Mouse (Mus musculus) myocyte (in vitro differentiated cells): ENCODE results near the gene Atf7.

Experiments used
- CEBPB ChIP-seq: IDR thresholded peaks from 2 replicates; pipeline ENCODE4 v1.6.1; 2011; ENCODE audit warnings: mild to moderate bottlenecking, moderate library complexity; ENCODE audit not compliant: poor library complexity, insufficient read depth, severe bottlenecking
- E2F4 ChIP-seq: IDR thresholded peaks from one replicate; pipeline ENCODE4 v1.6.1; 2011; ENCODE audit warnings: mild to moderate bottlenecking, control low read depth, moderate library complexity; ENCODE audit not compliant: insufficient read depth
- MAX ChIP-seq: IDR thresholded peaks from one replicate; pipeline ENCODE4 v1.6.1; 2011; ENCODE audit warnings: low read depth, mild to moderate bottlenecking, control low read depth
- MYOD1 ChIP-seq, 3 experiments: IDR thresholded peaks; one replicate each; pipeline ENCODE4 v1.6.1; 2011; ENCODE audit warnings: control low read depth in 2 of 3, low read depth in 2 of 3, mild to moderate bottlenecking in 2 of 3, moderate library complexity in 1 of 3; ENCODE audit not compliant: insufficient read length in 2 of 3, control insufficient read depth in 1 of 3
- MYOG ChIP-seq, 3 experiments: IDR thresholded peaks; one replicate each; pipeline ENCODE4 v1.6.1; 2011; ENCODE audit warnings: control low read depth in 2 of 3, low read depth in 2 of 3, mild to moderate bottlenecking in 2 of 3; ENCODE audit not compliant: insufficient read length in 2 of 3, control insufficient read depth in 1 of 3, insufficient read depth in 1 of 3
- POLR2A ChIP-seq: IDR thresholded peaks from one replicate; pipeline ENCODE4 v1.6.1; 2011; ENCODE audit warnings: low read depth, mild to moderate bottlenecking, control low read depth, moderate library complexity; ENCODE audit not compliant: insufficient read length
- POLR2AphosphoS2 ChIP-seq: IDR thresholded peaks from one replicate; pipeline ENCODE4 v1.6.1; 2011; ENCODE audit warnings: low read depth, control low read depth; ENCODE audit not compliant: insufficient read length
- REST ChIP-seq: IDR thresholded peaks from one replicate; pipeline ENCODE4 v1.6.1; 2011; ENCODE audit warnings: mild to moderate bottlenecking, control low read depth, moderate library complexity; ENCODE audit not compliant: insufficient read depth, insufficient read length
- TCF12 ChIP-seq: IDR thresholded peaks from one replicate; pipeline ENCODE4 v1.6.1; 2011; ENCODE audit warnings: mild to moderate bottlenecking, control low read depth; ENCODE audit not compliant: poor library complexity, insufficient read depth, severe bottlenecking
- USF1 ChIP-seq: IDR thresholded peaks from one replicate; pipeline ENCODE4 v1.6.1; 2011; ENCODE audit warnings: low read depth, mild to moderate bottlenecking, control low read depth, moderate library complexity

DNA sequence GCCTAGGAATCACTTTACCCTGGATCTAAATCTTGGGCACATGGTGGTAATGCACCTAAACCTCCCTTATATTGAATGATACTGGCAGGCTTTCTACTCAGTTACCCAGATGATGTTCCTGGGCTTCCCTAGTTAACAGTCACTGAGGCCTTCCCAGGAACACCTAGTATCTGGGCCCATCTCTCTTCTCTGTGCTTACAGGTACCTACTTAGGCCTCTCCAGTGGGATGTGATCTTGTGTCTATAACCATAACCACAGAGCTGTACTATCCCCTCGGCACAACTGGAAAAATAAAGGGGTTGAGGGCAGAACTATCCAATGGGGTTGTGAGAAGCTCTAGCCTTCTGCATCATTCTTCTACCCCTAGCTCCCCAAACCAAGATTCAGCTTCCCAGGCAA is 118.4 kb downstream of the Atf7 start:
- no peak for TF ChIP-seq E2F4
- TF ChIP-seq CEBPB: no peak
- no peak for TF ChIP-seq TCF12
- TF ChIP-seq POLR2A: no peak
- no peak for TF ChIP-seq MYOG (IDR thresholded peaks at IDR 0.05; ENCODE audit: control insufficient read depth in 1 of 3, insufficient read depth in 1 of 3, insufficient read length in 2 of 3, low read depth in 2 of 3)
- no peak for TF ChIP-seq MAX
- TF ChIP-seq USF1: no peak
- no peak for TF ChIP-seq REST
- TF ChIP-seq POLR2AphosphoS2: peak; percentile 52
- no peak for TF ChIP-seq MYOD1 (IDR thresholded peaks at IDR 0.05; ENCODE audit: control insufficient read depth in 1 of 3, insufficient read length in 2 of 3, low read depth in 2 of 3)
